Mouse (Mus musculus): ENCODE measurements around the gene Zfp710. TPM values are rescaled to one million over a fixed set of nuclear protein-coding genes. Genes with fewer than 3 reads are reported as not detected.
"Not testable (repeated sequence)": the region's sequence is repeated elsewhere in the genome, so short reads cannot be mapped to it uniquely, and the experiment has no call there.

The Zfp710 gene
- polyA plus RNA-seq, 1 experiment from 2014 or later: 20.8 TPM

DNA sequence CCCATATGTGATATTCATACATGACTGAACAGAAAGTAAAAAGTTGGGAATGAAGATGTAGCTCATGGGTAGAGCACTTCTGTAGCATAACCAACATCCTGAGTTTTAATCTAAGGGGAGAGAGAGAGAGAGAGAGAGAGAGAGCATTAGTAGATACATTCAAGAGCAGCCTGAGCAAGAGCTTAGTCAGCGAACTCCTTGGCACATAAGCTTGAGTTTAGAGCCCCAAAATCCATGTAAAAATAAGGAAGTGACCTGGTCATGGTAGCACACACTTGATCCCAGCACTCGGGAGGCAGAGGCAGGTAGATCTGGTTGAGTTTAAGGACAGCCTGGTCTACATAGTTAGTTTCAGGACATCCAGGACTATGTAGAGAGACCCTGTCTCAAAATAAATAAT lies 99.1 kb downstream of the Zfp710 start:
- 83% methylated on average over 2 of the region's 2 CpGs for WGBS
- Histone ChIP-seq H3K9me3 (no peaks in the 10 kb centered on the region), H3K27me3 (ENCODE audit: insufficient read depth, poor library complexity, severe bottlenecking) (no peaks in the 10 kb centered on the region), H3K36me3 (no peaks in the 10 kb centered on the region), H3K27ac (no peak overlapping the region), H3K4me3 (no peak overlapping the region), H3K4me1 (peaks cover 37% of the 10 kb centered on the region)
- no peak for DNase-seq (ENCODE audit: low spot score)

DNA sequence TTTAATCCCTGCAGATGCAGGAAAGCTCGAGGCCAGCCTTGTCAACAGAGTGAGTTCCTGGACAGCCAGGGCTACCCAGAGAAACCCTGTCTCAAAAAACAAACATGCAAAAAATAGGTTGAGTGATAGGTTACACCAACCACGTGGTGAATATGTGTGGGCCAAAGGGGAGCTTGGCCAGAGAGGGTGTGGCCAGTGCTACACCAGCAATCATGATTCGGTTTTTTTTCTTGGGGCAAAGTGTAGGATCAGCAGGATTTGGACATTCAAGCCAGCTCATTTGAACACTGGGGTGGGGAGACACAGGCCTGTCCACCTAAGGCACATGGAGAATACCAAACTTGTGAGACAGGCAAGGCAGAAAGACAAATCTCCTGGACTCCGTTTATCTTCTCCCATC lies 104.7 kb downstream of the Zfp710 start:
- Histone ChIP-seq H3K4me3 (no peak overlapping the region), H3K27me3 (ENCODE audit: insufficient read depth, poor library complexity, severe bottlenecking) (no peaks in the 10 kb centered on the region), H3K27ac (peak overlapping the region; percentile 88; the same call in 1 of the 2 replicates), H3K36me3 (no peaks in the 10 kb centered on the region), H3K4me1 (peaks cover 21% of the 10 kb centered on the region), H3K9me3 (no peaks in the 10 kb centered on the region)
- WGBS: 55% methylated on average over 4 of the region's 4 CpGs
- DNase-seq (ENCODE audit: low spot score): no peak

DNA sequence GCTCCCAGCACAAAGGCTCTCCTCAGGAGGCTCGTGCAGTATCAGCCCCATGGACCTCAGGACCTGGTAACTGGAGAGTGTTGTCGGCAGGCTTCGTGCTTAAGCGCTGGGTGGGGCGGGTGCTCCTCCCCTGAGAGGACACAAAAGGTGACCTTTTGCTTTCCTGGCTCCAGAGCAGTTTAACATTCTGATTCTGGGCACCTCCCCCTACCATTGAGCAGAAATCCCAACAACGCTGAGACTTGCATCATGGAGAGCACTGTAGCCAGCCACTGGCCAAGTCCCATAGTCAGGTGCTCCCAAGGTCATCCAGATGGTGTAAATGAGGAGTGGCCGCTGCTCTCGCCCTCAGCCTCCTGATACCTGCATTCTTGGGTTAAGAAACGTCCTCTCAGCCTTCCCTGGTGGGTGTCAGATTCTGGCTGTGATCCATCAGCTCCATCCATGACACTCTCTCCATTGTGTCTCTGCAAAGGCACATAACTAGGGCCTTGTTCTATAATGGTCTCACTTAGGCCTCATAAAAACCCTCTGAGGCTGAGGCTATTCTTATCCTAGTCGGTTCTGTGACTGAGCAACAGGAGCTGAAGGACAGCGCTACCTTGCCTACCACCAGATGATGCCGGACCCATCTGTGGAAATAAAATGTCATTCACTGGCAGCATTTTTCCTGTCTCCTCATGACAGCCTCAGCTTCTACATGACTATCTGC lies 105.9 kb downstream of the Zfp710 start:
- H3K27ac ChIP-seq: peak overlapping the region; percentile 88
- H3K4me1 ChIP-seq: peaks cover 29% of the 10 kb centered on the region
- H3K36me3 ChIP-seq: no peaks in the 10 kb centered on the region
- H3K9me3 ChIP-seq: no peaks in the 10 kb centered on the region
- no peaks in the 10 kb centered on the region for H3K27me3 ChIP-seq (ENCODE audit: insufficient read depth, poor library complexity, severe bottlenecking)
- DNase-seq (ENCODE audit: low spot score): no peak
- H3K4me3 ChIP-seq: no peak overlapping the region
- 28% methylated on average over 12 of the region's 12 CpGs for WGBS

GRCm38 (mm10) chr7:80131315-80131714 lies 106.7 kb downstream of the Zfp710 start:
- not testable (repeated sequence) for DNase-seq (ENCODE audit: low spot score); H3K9me3 ChIP-seq; H3K4me3 ChIP-seq; H3K36me3 ChIP-seq; H3K27me3 ChIP-seq (ENCODE audit: insufficient read depth, poor library complexity, severe bottlenecking); H3K27ac ChIP-seq
- H3K4me1 ChIP-seq: peaks cover 29% of the 10 kb centered on the region
- WGBS: 65% methylated on average over 7 of the region's 7 CpGs

DNA sequence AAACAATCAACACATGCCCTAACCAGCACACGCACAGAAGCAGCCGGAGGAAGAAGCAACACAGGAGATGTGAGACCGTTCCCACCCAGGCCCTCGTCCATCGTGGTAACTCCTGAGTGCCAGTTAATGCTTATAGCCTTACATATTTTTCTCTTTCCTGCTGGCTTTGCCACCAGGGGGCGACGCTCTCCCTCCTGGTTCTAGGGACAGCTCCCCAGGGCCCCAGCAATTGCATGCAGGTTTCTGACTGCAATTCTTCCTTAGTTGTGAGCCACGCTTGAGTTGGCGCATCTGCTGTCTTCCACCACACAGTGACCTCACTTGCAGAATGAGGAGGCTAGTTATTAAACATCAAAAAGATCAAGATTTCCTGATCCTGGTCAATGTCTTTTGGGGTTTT lies 107.9 kb downstream of the Zfp710 start:
- 53% methylated on average over 9 of the region's 9 CpGs for WGBS
- DNase-seq (ENCODE audit: low spot score): no peak

DNA sequence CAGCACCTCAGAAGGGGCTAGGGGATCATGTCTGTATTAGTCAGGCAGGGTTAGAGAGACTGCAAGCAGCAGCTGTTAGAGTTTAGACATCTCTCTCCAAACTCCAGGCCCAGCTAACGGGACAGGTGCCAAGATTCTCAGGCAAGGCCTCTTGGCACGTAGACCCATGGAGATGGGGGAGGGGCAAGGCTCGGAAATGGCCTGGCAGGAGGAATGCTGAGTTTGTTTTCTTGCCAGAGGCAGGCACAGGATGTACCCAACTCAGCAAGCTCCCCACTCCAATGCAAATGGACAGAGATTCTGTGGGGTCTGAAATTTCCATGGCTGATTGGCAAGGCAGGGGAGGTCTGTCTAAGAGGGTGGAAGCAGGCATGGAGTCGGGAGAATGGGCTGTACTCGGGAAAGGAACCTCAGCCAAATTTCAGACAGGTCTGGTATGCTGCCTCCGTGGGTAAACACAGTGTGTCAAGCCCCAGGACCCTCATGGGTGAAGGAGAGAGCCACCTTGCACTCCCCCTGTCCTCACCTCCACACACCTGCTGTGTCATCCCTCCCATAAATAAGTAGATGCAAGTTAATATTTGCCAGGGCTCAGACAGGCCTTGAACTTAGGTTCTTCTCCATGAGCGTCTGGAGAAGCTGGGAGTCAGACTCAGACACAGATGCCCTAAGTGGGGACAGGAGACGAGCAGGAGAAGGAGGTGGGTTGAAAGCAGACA lies 110.0 kb downstream of the Zfp710 start:
- Histone ChIP-seq H3K27me3 (ENCODE audit: insufficient read depth, poor library complexity, severe bottlenecking) (no peaks in the 10 kb centered on the region), H3K9me3 (peaks cover 4% of the 10 kb centered on the region; the same call in 1 of the 2 replicates), H3K36me3 (no peaks in the 10 kb centered on the region), H3K4me1 (peaks cover 23% of the 10 kb centered on the region), H3K4me3 (no peak overlapping the region; the same call in 1 of the 2 replicates), H3K27ac (peak overlapping the region; percentile 67; the same call in 1 of the 2 replicates)
- no peak for DNase-seq (ENCODE audit: low spot score)
- WGBS: 52% methylated on average over 8 of the region's 8 CpGs

More for the DNA sequence above, 107.9 kb downstream of the Zfp710 start:
- Histone ChIP-seq H3K9me3 (peaks cover 4% of the 10 kb centered on the region; the same call in 1 of the 2 replicates), H3K27me3 (ENCODE audit: insufficient read depth, poor library complexity, severe bottlenecking) (no peaks in the 10 kb centered on the region), H3K4me3 (no peak overlapping the region), H3K36me3 (no peaks in the 10 kb centered on the region), H3K27ac (no peak overlapping the region), H3K4me1 (peaks cover 27% of the 10 kb centered on the region)

DNA sequence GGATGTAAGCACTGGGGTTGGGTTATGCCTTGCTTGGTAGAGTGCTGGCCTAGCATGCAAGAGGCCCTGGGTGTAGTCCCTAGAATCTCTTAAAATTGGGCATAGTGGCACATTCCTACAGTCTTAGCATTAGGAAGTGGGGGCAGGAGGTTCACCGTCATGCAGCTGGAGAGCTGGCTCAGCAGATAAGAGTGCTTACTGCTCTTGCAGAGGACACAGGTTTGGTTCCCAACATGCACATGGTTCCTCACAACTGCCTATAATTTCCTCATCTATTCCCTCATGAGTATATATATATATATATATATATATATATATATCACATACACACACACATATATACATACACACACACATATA lies 110.5 kb downstream of the Zfp710 start:
- DNase-seq (ENCODE audit: low spot score): no peak
- peaks cover 4% of the 10 kb centered on the region; the same call in 1 of the 2 replicates for H3K9me3 ChIP-seq
- WGBS: 32% methylated on average over 1 of the region's 1 CpGs
- no peaks in the 10 kb centered on the region for H3K36me3 ChIP-seq
- H3K4me3 ChIP-seq: no peak overlapping the region
- H3K27me3 ChIP-seq (ENCODE audit: insufficient read depth, poor library complexity, severe bottlenecking): no peaks in the 10 kb centered on the region
- H3K4me1 ChIP-seq: peaks cover 18% of the 10 kb centered on the region
- H3K27ac ChIP-seq: peak overlapping the region; percentile 67; the same call in 1 of the 2 replicates

- H3K27me3 ChIP-seq (ENCODE audit: insufficient read depth, poor library complexity, severe bottlenecking): no peaks in the 10 kb centered on the region
- WGBS: 74% methylated on average over 1 of the region's 1 CpGs
- no peak overlapping the region for H3K27ac ChIP-seq
- H3K36me3 ChIP-seq: no peaks in the 10 kb centered on the region
- peaks cover 4% of the 10 kb centered on the region; the same call in 1 of the 2 replicates for H3K9me3 ChIP-seq
- H3K4me3 ChIP-seq: no peak overlapping the region
- peaks cover 15% of the 10 kb centered on the region for H3K4me1 ChIP-seq
- DNase-seq (ENCODE audit: low spot score): no peak
Measured at GRCm38 (mm10) chr7:80138375-80138774, 113.8 kb downstream of the Zfp710 start.

DNA sequence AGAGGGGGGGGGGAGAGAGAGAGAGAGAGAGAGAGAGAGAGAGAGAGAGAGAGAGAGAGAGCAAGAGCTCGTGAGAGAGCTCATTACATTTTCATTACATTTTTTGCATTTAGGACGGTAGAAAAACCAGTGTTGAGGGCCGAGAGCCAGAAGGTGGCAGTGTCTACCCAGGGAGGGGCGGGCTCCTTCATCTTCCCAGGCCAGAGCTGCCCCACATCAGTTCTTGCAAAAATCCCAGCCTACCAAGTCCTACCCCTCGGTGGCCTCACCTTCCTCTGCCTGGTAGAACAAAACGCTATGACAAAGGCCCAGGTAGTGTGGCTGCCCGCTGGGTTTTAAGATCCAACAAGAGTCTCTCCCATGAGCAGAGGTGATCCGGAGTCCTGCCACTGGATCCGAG lies 116.2 kb downstream of the Zfp710 start:
- WGBS: 19% methylated on average over 9 of the region's 9 CpGs
- Histone ChIP-seq H3K36me3 (no peaks in the 10 kb centered on the region), H3K27me3 (ENCODE audit: insufficient read depth, poor library complexity, severe bottlenecking) (no peaks in the 10 kb centered on the region; the same call in 1 of the 2 replicates), H3K27ac (peak overlapping the region; percentile 38; the same call in 1 of the 2 replicates), H3K4me1 (peaks cover 11% of the 10 kb centered on the region), H3K4me3 (no peak overlapping the region), H3K9me3 (peaks cover 4% of the 10 kb centered on the region; the same call in 1 of the 2 replicates)
- DNase-seq (ENCODE audit: low spot score): no peak

Other genes starting within 250 kb of the Zfp710 start
- 0.16 and 0.30 TPM in 2 replicates for gene Mesp1, start 231.0 kb upstream of the Zfp710 start, polyA plus RNA-seq (2016; fragmentation: Nextera tagmentation; extraction: Ambion mirVana)
- gene Mesp2, start 214.1 kb upstream of the Zfp710 start, polyA plus RNA-seq (2016; fragmentation: Nextera tagmentation; extraction: Ambion mirVana): 0.21 and 0.48 TPM in 2 replicates
- 6.8 and 8.3 TPM in 2 replicates for gene Anpep, start 163.8 kb upstream of the Zfp710 start, polyA plus RNA-seq (2016; fragmentation: Nextera tagmentation; extraction: Ambion mirVana)
- 37.7 and 41.3 TPM in 2 replicates for gene Ap3s2, start 104.2 kb upstream of the Zfp710 start, polyA plus RNA-seq (2016; fragmentation: Nextera tagmentation; extraction: Ambion mirVana)
- gene Arpin, start 89.5 kb upstream of the Zfp710 start, polyA plus RNA-seq (2016; fragmentation: Nextera tagmentation; extraction: Ambion mirVana): 26.0 and 30.0 TPM in 2 replicates
- gene Idh2, start 90.6 kb downstream of the Zfp710 start, polyA plus RNA-seq (2016; fragmentation: Nextera tagmentation; extraction: Ambion mirVana): 830 and 1,266 TPM in 2 replicates
- gene Sema4b, start 162.0 kb downstream of the Zfp710 start, polyA plus RNA-seq (2016; fragmentation: Nextera tagmentation; extraction: Ambion mirVana): 7.8 and 8.9 TPM in 2 replicates
- 61.9 and 74.9 TPM in 2 replicates for gene Cib1, start 208.0 kb downstream of the Zfp710 start, polyA plus RNA-seq (2016; fragmentation: Nextera tagmentation; extraction: Ambion mirVana)
- gene Gdpgp1, start 208.1 kb downstream of the Zfp710 start, polyA plus RNA-seq (2016; fragmentation: Nextera tagmentation; extraction: Ambion mirVana): 5.2 and 5.8 TPM in 2 replicates
- 0.54 and 0.84 TPM in 2 replicates for gene Ttll13, start 221.6 kb downstream of the Zfp710 start, polyA plus RNA-seq (2016; fragmentation: Nextera tagmentation; extraction: Ambion mirVana)
- gene Ngrn, start 236.4 kb downstream of the Zfp710 start, polyA plus RNA-seq (2016; fragmentation: Nextera tagmentation; extraction: Ambion mirVana): 45.7 and 47.2 TPM in 2 replicates
- gene Vps33b, start 244.8 kb downstream of the Zfp710 start, polyA plus RNA-seq (2016; fragmentation: Nextera tagmentation; extraction: Ambion mirVana): 14.5 and 15.3 TPM in 2 replicates